Mouse (Mus musculus) bone marrow macrophage, adult 2 months (primary cell): Measurements from ENCODE around the gene Eif4ebp2.

ENCODE experiments used
- CTCF ChIP-seq: IDR thresholded peaks from 2 replicates; pipeline ENCODE4 v1.5.1; 2012; ENCODE audit warnings: low read depth, mild to moderate bottlenecking, low read length, moderate library complexity
- POLR2A ChIP-seq: IDR thresholded peaks from 2 replicates; pipeline ENCODE4 v1.6.1; 2012; ENCODE audit warnings: mild to moderate bottlenecking, low read depth, low read length, borderline replicate concordance

DNA sequence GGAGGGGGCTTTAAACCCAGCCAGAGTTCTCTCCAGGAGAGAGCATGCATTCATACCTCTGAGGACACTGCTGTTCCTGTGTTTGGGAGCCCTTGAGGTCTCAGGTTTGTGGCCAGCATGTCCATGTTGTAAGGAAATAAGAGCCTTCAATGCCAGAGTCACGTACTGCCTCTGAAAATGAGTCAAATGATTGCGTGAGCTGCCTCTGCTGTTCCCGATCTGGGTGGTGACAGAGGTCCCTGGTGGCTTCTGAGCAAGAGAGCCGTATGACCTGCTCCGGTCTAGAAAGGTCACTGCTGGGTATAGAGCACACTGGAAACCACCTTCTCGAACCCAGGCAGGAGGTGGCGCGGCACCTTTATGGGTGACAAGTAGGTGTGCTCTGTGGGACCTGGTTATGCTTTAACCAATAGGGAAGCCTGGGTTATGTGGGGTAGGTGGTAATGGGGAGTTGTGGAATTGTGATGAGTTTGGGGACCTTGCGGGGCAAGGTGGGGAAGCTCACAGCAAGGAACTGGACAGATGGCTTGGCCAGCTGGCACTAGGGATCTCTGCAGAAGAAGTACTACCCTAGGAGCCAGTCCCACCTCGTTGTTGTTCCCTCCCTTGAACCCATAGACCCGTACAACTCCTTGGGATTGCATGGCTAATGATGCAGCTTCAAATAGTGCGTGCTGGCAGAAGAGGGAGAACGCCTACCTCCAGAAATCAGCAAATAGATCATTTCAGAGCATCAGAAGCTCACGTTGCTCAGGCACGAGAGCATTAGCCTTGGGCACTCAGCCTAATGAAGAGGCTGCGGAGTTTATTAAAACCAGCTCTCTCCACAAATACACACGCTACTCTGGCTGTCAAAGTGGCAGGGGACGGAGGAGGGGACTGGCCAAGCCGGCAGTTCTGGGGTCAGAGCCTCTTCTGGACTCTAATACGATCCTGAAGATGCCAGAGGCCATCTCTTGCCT, 47.3 kb upstream of the Eif4ebp2 start:
- TF ChIP-seq CTCF (no peak), POLR2A (no peak)
